Mouse (Mus musculus) lung, postnatal 14 days (tissue): ENCODE measurements around the gene Npas4.
A peak's percentile ranks its signal among the peaks of the same experiment; 100 is the strongest.
"Not testable (repeated sequence)": the region's sequence is repeated elsewhere in the genome, so short reads cannot be mapped to it uniquely, and the experiment has no call there.

Source experiments
- DNase-seq: peaks from one replicate; pipeline ENCODE4 v3.0.0; 2021

The Npas4 gene

GRCm38 (mm10) chr19:4990256-4990625, at the start of gene Npas4:
Gene Npas4, minus strand, starts transcription at chr19:4990316.
- no peak for DNase-seq

- no peak for DNase-seq
These were observed 49.4 kb upstream of the Npas4 start for GRCm38 (mm10) chr19:5039301-5040114.

- DNase-seq = peak; percentile 87
These were observed 48.6 kb upstream of the Npas4 start, which contains the start of the genes B4gat1 and AC124502.3 for GRCm38 (mm10) chr19:5038709-5039156. Gene B4gat1, plus strand, starts transcription at chr19:5038826. Gene AC124502.3, plus strand, starts transcription at chr19:5038891.

- peak; percentile 81 for DNase-seq
These were observed 47.8 kb upstream of the Npas4 start for GRCm38 (mm10) chr19:5037678-5038571.

GRCm38 (mm10) chr19:5036577-5036976, 46.5 kb upstream of the Npas4 start:
- DNase-seq = no peak

GRCm38 (mm10) chr19:5032686-5033085, 42.6 kb upstream of the Npas4 start:
- no peak for DNase-seq

- no peak for DNase-seq
These were observed 36.0 kb upstream of the Npas4 start for GRCm38 (mm10) chr19:5026111-5026510.

GRCm38 (mm10) chr19:5023621-5024479, 33.7 kb upstream of the Npas4 start, which contains the start of gene Slc29a2:
Gene Slc29a2, plus strand, starts transcription at chr19:5023860.
- DNase-seq = peak; percentile 91

GRCm38 (mm10) chr19:5021416-5021815, 31.3 kb upstream of the Npas4 start:
- DNase-seq = no peak

- no peak for DNase-seq
These were observed 28.1 kb upstream of the Npas4 start for GRCm38 (mm10) chr19:5018191-5018590.

GRCm38 (mm10) chr19:5017611-5018010, 27.5 kb upstream of the Npas4 start:
- no peak for DNase-seq

- DNase-seq = peak; percentile 81
These were observed 26.7 kb upstream of the Npas4 start for GRCm38 (mm10) chr19:5016782-5017181.

GRCm38 (mm10) chr19:5016221-5016742, 26.2 kb upstream of the Npas4 start:
- DNase-seq = peak; percentile 47

GRCm38 (mm10) chr19:5014961-5015398, 24.9 kb upstream of the Npas4 start:
- DNase-seq = peak; percentile 44

GRCm38 (mm10) chr19:5013138-5013537, 23.0 kb upstream of the Npas4 start:
- DNase-seq = no peak

- no peak for DNase-seq
These were observed 14.8 kb upstream of the Npas4 start for GRCm38 (mm10) chr19:5004925-5005324.

- DNase-seq = not testable (repeated sequence)
These were observed 13.5 kb upstream of the Npas4 start for GRCm38 (mm10) chr19:5003644-5004043.

- peak; percentile 76 for DNase-seq
These were observed 11.7 kb upstream of the Npas4 start for GRCm38 (mm10) chr19:5001666-5002406.

GRCm38 (mm10) chr19:4999445-5000140, 9.5 kb upstream of the Npas4 start:
- DNase-seq = no peak

- DNase-seq = no peak
These were observed 3.9 kb upstream of the Npas4 start for GRCm38 (mm10) chr19:4994043-4994442.

- DNase-seq = peak; percentile 52
These were observed 2.8 kb upstream of the Npas4 start for GRCm38 (mm10) chr19:4992904-4993303.
